Mouse (Mus musculus): ENCODE results near the gene Ppt1. TPM values are rescaled to one million over a fixed set of nuclear protein-coding genes. Genes with fewer than 3 reads are reported as not detected.

Ppt1 gene
- polyA plus RNA-seq, 1 experiment, result 158 TPM

DNA sequence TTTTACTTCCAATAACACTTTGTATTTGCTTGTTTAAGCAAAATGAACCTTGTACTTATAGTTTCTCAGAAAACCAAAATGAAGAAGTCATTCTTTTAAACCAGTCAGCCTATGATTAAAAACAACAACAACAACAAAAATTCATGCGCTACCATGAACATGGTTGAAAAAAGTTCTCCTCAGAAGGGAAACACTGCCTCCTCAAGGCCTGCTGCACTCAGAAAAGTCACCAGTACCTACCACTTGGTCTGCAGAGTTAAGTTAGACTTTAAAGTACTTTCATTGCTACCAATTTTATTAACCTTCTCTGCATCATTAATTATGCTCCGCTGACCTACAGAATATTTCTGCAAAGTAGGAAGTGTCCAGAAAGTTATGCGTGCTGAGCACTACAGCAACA is 47.3 kb downstream of the Ppt1 start:
- peaks cover 40% of the 10 kb centered on the region for H3K4me1 ChIP-seq (ENCODE audit: control insufficient read depth, insufficient read depth, low read length)
- H3K4me3 ChIP-seq (ENCODE audit: insufficient read depth, low read length), result peak overlapping the region; percentile 80
- no peak for TF ChIP-seq CTCF (IDR thresholded peaks at IDR 0.05; ENCODE audit: low read depth, low read length)
- no peak for TF ChIP-seq POLR2A (IDR thresholded peaks at IDR 0.05; ENCODE audit: borderline replicate concordance, low read depth, low read length)
- H3K27ac ChIP-seq (ENCODE audit: insufficient read depth, low read depth, low read length), result peak overlapping the region; percentile 95

DNA sequence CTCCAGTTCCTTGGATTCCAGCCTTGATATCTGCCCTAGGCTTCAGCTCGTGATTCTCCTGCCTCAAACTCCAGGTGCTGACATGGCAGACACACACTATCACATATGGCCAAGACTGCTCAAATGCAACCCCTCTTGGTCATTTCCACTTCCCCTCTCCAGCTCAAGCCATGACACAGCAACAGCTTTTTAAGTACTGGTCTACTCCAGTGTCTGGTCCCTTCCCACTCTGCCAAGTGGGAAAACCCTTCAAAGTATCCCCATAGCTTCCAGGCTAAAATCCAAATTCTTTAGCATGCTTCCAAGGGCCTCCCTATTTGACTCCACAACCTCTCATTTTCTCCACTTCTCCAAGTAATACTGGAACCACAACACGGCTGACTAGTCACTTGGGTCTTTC is 48.0 kb downstream of the Ppt1 start:
- H3K4me1 ChIP-seq (ENCODE audit: control insufficient read depth, insufficient read depth, low read length), result peaks cover 33% of the 10 kb centered on the region
- TF ChIP-seq CTCF (IDR thresholded peaks at IDR 0.05; ENCODE audit: low read depth, low read length) (no peak), POLR2A (IDR thresholded peaks at IDR 0.05; ENCODE audit: borderline replicate concordance, low read depth, low read length) (no peak)
- peak overlapping the region; percentile 80 for H3K4me3 ChIP-seq (ENCODE audit: insufficient read depth, low read length)
- peak overlapping the region; percentile 95 for H3K27ac ChIP-seq (ENCODE audit: insufficient read depth, low read depth, low read length)

- H3K27ac ChIP-seq (ENCODE audit: insufficient read depth, low read depth, low read length), result peak overlapping the region; percentile 95
- H3K4me1 ChIP-seq (ENCODE audit: control insufficient read depth, insufficient read depth, low read length), result peaks cover 29% of the 10 kb centered on the region
Measured at GRCm38 (mm10) chr4:122884481-122885340, 48.7 kb downstream of the Ppt1 start.

GRCm38 (mm10) chr4:122885768-122886578 is 49.9 kb downstream of the Ppt1 start, which contains the start of gene Cap1:
Gene Cap1, minus strand, starts transcription at chr4:122886056.
- H3K4me1 ChIP-seq (ENCODE audit: control insufficient read depth, insufficient read depth, low read length), result peaks cover 27% of the 10 kb centered on the region
- peak within 1 kb of the TSS; percentile 80 for H3K4me3 ChIP-seq (ENCODE audit: insufficient read depth, low read length)
- H3K27ac ChIP-seq (ENCODE audit: insufficient read depth, low read depth, low read length), result peak within 1 kb of the TSS; percentile 99
- no peak for TF ChIP-seq POLR2A (IDR thresholded peaks at IDR 0.05; ENCODE audit: borderline replicate concordance, low read depth, low read length)
- no peak for TF ChIP-seq CTCF (IDR thresholded peaks at IDR 0.05; ENCODE audit: low read depth, low read length)

More at GRCm38 (mm10) chr4:122884481-122885340, 48.7 kb downstream of the Ppt1 start:
- H3K4me3 ChIP-seq (ENCODE audit: insufficient read depth, low read length), result peak overlapping the region; percentile 80
- TF ChIP-seq POLR2A (IDR thresholded peaks at IDR 0.05; ENCODE audit: borderline replicate concordance, low read depth, low read length), result no peak
- TF ChIP-seq CTCF (IDR thresholded peaks at IDR 0.05; ENCODE audit: low read depth, low read length), result no peak

DNA sequence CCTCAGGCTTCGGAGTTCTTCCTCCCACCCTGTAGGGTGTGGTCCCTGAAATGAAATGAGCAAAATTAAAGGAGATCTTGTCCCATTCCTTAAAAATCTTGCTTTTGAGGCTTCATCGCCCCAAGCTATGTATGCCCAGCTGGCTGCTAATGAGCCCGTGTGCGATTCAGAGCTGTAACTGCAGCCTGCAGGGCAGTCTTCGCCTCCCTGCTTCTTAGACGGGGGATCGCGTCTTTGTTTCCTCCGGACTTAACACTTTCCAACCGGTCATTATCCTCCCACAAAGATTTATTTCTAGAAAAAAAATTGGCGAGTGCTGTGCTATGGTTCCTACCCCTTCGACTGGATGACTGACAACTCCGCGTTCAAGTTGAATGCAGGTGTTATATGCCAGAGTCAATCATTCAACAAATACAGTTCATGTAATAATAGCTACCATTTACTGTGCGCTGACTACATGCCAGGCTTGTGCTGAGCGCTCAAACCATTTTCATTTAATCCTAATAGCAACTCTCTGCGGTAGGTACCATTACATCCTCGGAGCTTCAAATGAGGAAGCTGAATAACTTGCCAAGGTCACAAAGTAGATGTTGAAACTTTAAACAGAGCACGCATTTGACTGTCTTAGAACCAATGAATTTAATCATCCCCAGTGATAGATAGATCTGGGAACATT is 50.7 kb downstream of the Ppt1 start:
- Histone ChIP-seq H3K27ac (ENCODE audit: insufficient read depth, low read depth, low read length) (peak overlapping the region; percentile 99), H3K4me1 (ENCODE audit: control insufficient read depth, insufficient read depth, low read length) (peaks cover 30% of the 10 kb centered on the region), H3K4me3 (ENCODE audit: insufficient read depth, low read length) (peak overlapping the region; percentile 64)
- TF ChIP-seq CTCF (IDR thresholded peaks at IDR 0.05; ENCODE audit: low read depth, low read length) (no peak), POLR2A (IDR thresholded peaks at IDR 0.05; ENCODE audit: borderline replicate concordance, low read depth, low read length) (no peak)

DNA sequence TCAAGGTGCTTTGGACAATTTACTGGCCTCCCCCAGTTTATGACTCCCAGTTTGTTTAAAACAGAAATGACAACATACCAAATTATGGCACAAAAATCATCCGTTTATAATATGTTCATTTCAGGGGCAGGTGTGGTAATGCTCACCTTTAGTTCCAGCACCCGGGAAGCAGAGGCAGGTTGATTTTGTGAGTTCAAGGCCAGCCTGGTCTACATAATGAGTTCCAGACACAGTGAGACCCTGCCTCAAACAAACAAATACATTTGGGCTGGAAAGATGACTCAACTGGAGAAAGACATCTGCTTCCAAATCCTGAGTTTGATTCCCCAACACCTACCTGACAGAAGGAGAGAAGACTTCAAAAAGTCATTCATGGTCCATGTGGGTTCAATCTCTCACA is 51.3 kb downstream of the Ppt1 start:
- peak overlapping the region; percentile 64 for H3K4me3 ChIP-seq (ENCODE audit: insufficient read depth, low read length)
- H3K4me1 ChIP-seq (ENCODE audit: control insufficient read depth, insufficient read depth, low read length), result peaks cover 27% of the 10 kb centered on the region
- H3K27ac ChIP-seq (ENCODE audit: insufficient read depth, low read depth, low read length), result peak overlapping the region; percentile 99
- TF ChIP-seq POLR2A (IDR thresholded peaks at IDR 0.05; ENCODE audit: borderline replicate concordance, low read depth, low read length), result no peak; the same call in 1 of the 2 replicates
- no peak for TF ChIP-seq CTCF (IDR thresholded peaks at IDR 0.05; ENCODE audit: low read depth, low read length)

GRCm38 (mm10) chr4:122890881-122891481 is 54.9 kb downstream of the Ppt1 start:
- H3K27ac ChIP-seq (ENCODE audit: insufficient read depth, low read depth, low read length), result peak overlapping the region; percentile 59
- TF ChIP-seq POLR2A (IDR thresholded peaks at IDR 0.05; ENCODE audit: borderline replicate concordance, low read depth, low read length) (no peak), CTCF (IDR thresholded peaks at IDR 0.05; ENCODE audit: low read depth, low read length) (no peak)
- no peak overlapping the region for H3K4me3 ChIP-seq (ENCODE audit: insufficient read depth, low read length)
- H3K4me1 ChIP-seq (ENCODE audit: control insufficient read depth, insufficient read depth, low read length), result peaks cover 39% of the 10 kb centered on the region

- TF ChIP-seq CTCF (IDR thresholded peaks at IDR 0.05; ENCODE audit: low read depth, low read length) (no peak), POLR2A (IDR thresholded peaks at IDR 0.05; ENCODE audit: borderline replicate concordance, low read depth, low read length) (no peak)
- no peak overlapping the region for H3K4me3 ChIP-seq (ENCODE audit: insufficient read depth, low read length)
Measured at GRCm38 (mm10) chr4:122891597-122891996, 55.6 kb downstream of the Ppt1 start.

GRCm38 (mm10) chr4:122892157-122892556 is 56.1 kb downstream of the Ppt1 start:
- peaks cover 46% of the 10 kb centered on the region for H3K4me1 ChIP-seq (ENCODE audit: control insufficient read depth, insufficient read depth, low read length)
- H3K4me3 ChIP-seq (ENCODE audit: insufficient read depth, low read length), result peak overlapping the region; percentile 40
- TF ChIP-seq POLR2A (IDR thresholded peaks at IDR 0.05; ENCODE audit: borderline replicate concordance, low read depth, low read length), result no peak
- TF ChIP-seq CTCF (IDR thresholded peaks at IDR 0.05; ENCODE audit: low read depth, low read length), result no peak
- H3K27ac ChIP-seq (ENCODE audit: insufficient read depth, low read depth, low read length), result peak overlapping the region; percentile 92

More at GRCm38 (mm10) chr4:122891597-122891996, 55.6 kb downstream of the Ppt1 start:
- H3K27ac ChIP-seq (ENCODE audit: insufficient read depth, low read depth, low read length), result peak overlapping the region; percentile 78
- peaks cover 44% of the 10 kb centered on the region for H3K4me1 ChIP-seq (ENCODE audit: control insufficient read depth, insufficient read depth, low read length)
